Mouse (Mus musculus) MEL (cell line): ENCODE data around the gene Ergic1. TPM values are rescaled to one million over a fixed set of nuclear protein-coding genes. Genes with fewer than 3 reads are reported as not detected.

Source experiments
- DNase-seq: peaks from one replicate; pipeline ENCODE4 v3.0.0; 2011; ENCODE audit warnings: low read depth, low spot score
- H3K27ac ChIP-seq: 2 replicates; pipeline ENCODE4 v1.5.1; 2012; ENCODE audit warnings: low read depth, mild to moderate bottlenecking, control low read depth, low read length, moderate library complexity; ENCODE audit not compliant: control insufficient read depth
- H3K27me3 ChIP-seq, 2 experiments: fragments of 150-350 bp in 1 of 2; sonication (generic) in 1 of 2; 2 replicates each; pipeline ENCODE4 v1.6.1; 2012; ENCODE audit warnings: low read length in 2 of 2, mild to moderate bottlenecking in 2 of 2, improper control_type of control experiment in 1 of 2, moderate library complexity in 1 of 2; ENCODE audit not compliant: insufficient read depth in 2 of 2, control insufficient read depth in 1 of 2
- H3K36me3 ChIP-seq, 2 experiments: 2 replicates each; pipeline ENCODE4 v1.6.1; 2012 to 2014; ENCODE audit warnings: low read length in 2 of 2, improper control_type of control experiment in 1 of 2, inconsistent platforms in 1 of 2, mild to moderate bottlenecking in 1 of 2; ENCODE audit not compliant: insufficient read depth in 2 of 2, control insufficient read depth in 1 of 2
- H3K4me1 ChIP-seq, 2 experiments: fragments of 150-350 bp in 1 of 2; sonication (generic) in 1 of 2; 2 replicates each; pipeline ENCODE4 v1.6.1; 2012; ENCODE audit warnings: low read length in 2 of 2, improper control_type of control experiment in 1 of 2, mild to moderate bottlenecking in 1 of 2; ENCODE audit not compliant: insufficient read depth in 2 of 2, control insufficient read depth in 1 of 2
- H3K4me3 ChIP-seq, 2 experiments: fragments of 150-350 bp in 1 of 2; sonication (generic) in 1 of 2; 2 replicates each; pipeline ENCODE4 v1.5.1; 2012; ENCODE audit warnings: low read depth in 2 of 2, low read length in 2 of 2, mild to moderate bottlenecking in 2 of 2, moderate library complexity in 2 of 2, control low read depth in 1 of 2, improper control_type of control experiment in 1 of 2; ENCODE audit not compliant: control insufficient read depth in 1 of 2, insufficient read depth in 1 of 2
- H3K79me2 ChIP-seq: 2 replicates; pipeline ENCODE4 v1.6.1; 2012; ENCODE audit warnings: mild to moderate bottlenecking, low read length, moderate library complexity; ENCODE audit not compliant: control insufficient read depth, poor library complexity, insufficient read depth
- H3K9ac ChIP-seq: 2 replicates; pipeline ENCODE4 v1.6.1; 2012; ENCODE audit warnings: low read depth, mild to moderate bottlenecking, control low read depth, low read length, moderate library complexity; ENCODE audit not compliant: control insufficient read depth, poor library complexity, severe bottlenecking
- H3K9me3 ChIP-seq: fragments of 150-350 bp; sonication (generic); replicated peaks from 2 replicates; pipeline ENCODE4 v1.6.1; 2012; ENCODE audit warnings: mild to moderate bottlenecking, low read length, improper control_type of control experiment, moderate library complexity; ENCODE audit not compliant: insufficient read depth
- CTCF ChIP-seq, 3 experiments: IDR thresholded peaks in 2 of 3; conservative IDR thresholded peaks in 1 of 3; 2 replicates each; pipeline ENCODE4 v1.5.1; 2011 to 2012; ENCODE audit warnings: low read length in 3 of 3, low read depth in 2 of 3, mild to moderate bottlenecking in 2 of 3, improper control_type of control experiment in 1 of 3, inconsistent platforms in 1 of 3, mixed read lengths in 1 of 3, moderate library complexity in 1 of 3; ENCODE audit not compliant: control insufficient read depth in 1 of 3, insufficient read depth in 1 of 3, poor library complexity in 1 of 3, severe bottlenecking in 1 of 3
- E2F4 ChIP-seq: IDR thresholded peaks from 2 replicates; pipeline ENCODE4 v1.6.1; 2011; ENCODE audit warnings: low read depth, low read length, improper control_type of control experiment, borderline replicate concordance
- ELF1 ChIP-seq: IDR thresholded peaks from 2 replicates; pipeline ENCODE4 v1.6.1; 2014; ENCODE audit warnings: low read depth, mild to moderate bottlenecking, inconsistent platforms, low read length, improper control_type of control experiment, moderate library complexity
- ETS1 ChIP-seq: IDR thresholded peaks from 2 replicates; pipeline ENCODE4 v1.6.1; 2012; ENCODE audit warnings: low read depth, mild to moderate bottlenecking, inconsistent platforms, low read length, improper control_type of control experiment, moderate library complexity
- GABPA ChIP-seq: IDR thresholded peaks from 2 replicates; pipeline ENCODE4 v1.6.1; 2012; ENCODE audit warnings: low read depth, mild to moderate bottlenecking, inconsistent platforms, low read length, improper control_type of control experiment, moderate library complexity
- GATA1 ChIP-seq: IDR thresholded peaks from 2 replicates; pipeline ENCODE4 v1.6.1; 2011; ENCODE audit warnings: low read depth, low read length, improper control_type of control experiment
- HCFC1 ChIP-seq: IDR thresholded peaks from 2 replicates; pipeline ENCODE4 v1.6.1; 2012; ENCODE audit warnings: low read depth, mild to moderate bottlenecking, inconsistent platforms, low read length, improper control_type of control experiment, moderate library complexity
- KAT2A ChIP-seq: conservative IDR thresholded peaks from 2 replicates; pipeline ENCODE4 v1.6.1; 2012; ENCODE audit warnings: low read depth, low read length, improper control_type of control experiment, inconsistent platforms
- MAX ChIP-seq: IDR thresholded peaks from 2 replicates; pipeline ENCODE4 v1.6.1; 2011; ENCODE audit warnings: low read length, improper control_type of control experiment
- MXI1 ChIP-seq: IDR thresholded peaks from 2 replicates; pipeline ENCODE4 v1.6.1; 2011; ENCODE audit warnings: mild to moderate bottlenecking, low read depth, low read length, improper control_type of control experiment
- MYC ChIP-seq: IDR thresholded peaks from 2 replicates; pipeline ENCODE4 v1.6.1; 2011; ENCODE audit warnings: low read depth, mild to moderate bottlenecking, low read length, improper control_type of control experiment, moderate library complexity
- NELFE ChIP-seq: IDR thresholded peaks from 2 replicates; pipeline ENCODE4 v1.6.1; 2011; ENCODE audit warnings: low read depth, low read length, improper control_type of control experiment
- NRF1 ChIP-seq: IDR thresholded peaks from 2 replicates; pipeline ENCODE4 v1.6.1; 2014; ENCODE audit warnings: low read depth, mild to moderate bottlenecking, inconsistent platforms, low read length, improper control_type of control experiment, moderate library complexity; ENCODE audit not compliant: poor library complexity, insufficient read depth, severe bottlenecking
- POLR2A ChIP-seq, 2 experiments: IDR thresholded peaks; 2 replicates each; pipeline ENCODE4 v1.6.1; 2011 to 2012; ENCODE audit warnings: low read length in 2 of 2, mild to moderate bottlenecking in 2 of 2, control low read depth in 1 of 2, improper control_type of control experiment in 1 of 2, low read depth in 1 of 2, moderate library complexity in 1 of 2; ENCODE audit not compliant: control insufficient read depth in 1 of 2, insufficient read depth in 1 of 2, poor library complexity in 1 of 2
- POLR2AphosphoS2 ChIP-seq: IDR thresholded peaks from 2 replicates; pipeline ENCODE4 v1.6.1; 2011; ENCODE audit warnings: low read length, improper control_type of control experiment
- RAD21 ChIP-seq: IDR thresholded peaks from 2 replicates; pipeline ENCODE4 v1.6.1; 2011; ENCODE audit warnings: mild to moderate bottlenecking, low read depth, low read length, improper control_type of control experiment
- TAL1 ChIP-seq: IDR thresholded peaks from 2 replicates; pipeline ENCODE4 v1.6.1; 2012; ENCODE audit warnings: mild to moderate bottlenecking, inconsistent platforms, low read length, moderate library complexity, mixed read lengths
- USF1 ChIP-seq: IDR thresholded peaks from 2 replicates; pipeline ENCODE4 v1.6.1; 2014; ENCODE audit warnings: low read depth, mild to moderate bottlenecking, inconsistent platforms, low read length, improper control_type of control experiment, moderate library complexity
- ZKSCAN1 ChIP-seq: IDR thresholded peaks from 2 replicates; pipeline ENCODE4 v1.6.1; 2012; ENCODE audit warnings: low read depth, mild to moderate bottlenecking, inconsistent platforms, low read length, improper control_type of control experiment, moderate library complexity
- ZMIZ1 ChIP-seq: IDR thresholded peaks from 2 replicates; pipeline ENCODE4 v1.6.1; 2012; ENCODE audit warnings: low read depth, mild to moderate bottlenecking, inconsistent platforms, low read length, improper control_type of control experiment, moderate library complexity
- polyA plus RNA-seq, 2 experiments: library from polyadenylated mRNA; stranded (reverse) in 1 of 2; unstranded in 1 of 2; fragments of >175 nt in 1 of 2; fragments of >200 nt in 1 of 2; gene quantifications; 2 replicates each; pipeline versions ENCODE4 v1.2.1 to v1.2.4; 2012; ENCODE audit warnings: low replicate concordance in 2 of 2, low read depth in 1 of 2; ENCODE audit not compliant: insufficient read length in 2 of 2, insufficient read depth in 1 of 2, missing spikeins in 1 of 2
- total RNA-seq: library from RNA; depleted of rRNA; stranded (reverse); fragments of 300-350 nt; gene quantifications from 2 replicates; pipeline ENCODE4 v1.2.3, GENCODE M21; 2012

The Ergic1 gene
- total and polyA plus RNA-seq, 3 experiments = 78.5 to 730 (median 95.6) TPM

GRCm38 (mm10) chr17:26582297-26582696, 21.0 kb downstream of the Ergic1 start:
- H3K4me3 ChIP-seq = no peak overlapping the region
- H3K9ac ChIP-seq = no peak overlapping the region
- DNase-seq = no peak
- H3K9me3 ChIP-seq = no peaks in the 10 kb centered on the region
- H3K27ac ChIP-seq = no peak overlapping the region
- no peaks in the 10 kb centered on the region for H3K4me1 ChIP-seq
- no peaks in the 10 kb centered on the region for H3K27me3 ChIP-seq
- H3K79me2 ChIP-seq = no peaks in the 10 kb centered on the region
- no peaks in the 10 kb centered on the region for H3K36me3 ChIP-seq
- TF ChIP-seq MAX (no peak), USF1 (no peak)

GRCm38 (mm10) chr17:26583056-26583455, 21.8 kb downstream of the Ergic1 start:
- TF ChIP-seq KAT2A (no peak), ELF1 (no peak), USF1 (no peak), GATA1 (no peak), NELFE (no peak), RAD21 (no peak), POLR2A (IDR thresholded peaks at IDR 0.05; ENCODE audit: control insufficient read depth in 1 of 2, insufficient read depth in 1 of 2, low read depth in 1 of 2, low read length in 2 of 2, poor library complexity in 1 of 2) (no peak), GABPA (no peak), MXI1 (no peak), ETS1 (no peak)
- Histone ChIP-seq H3K9ac (no peak overlapping the region), H3K4me1 (no peaks in the 10 kb centered on the region), H3K9me3 (no peaks in the 10 kb centered on the region), H3K4me3 (no peak overlapping the region), H3K27me3 (no peaks in the 10 kb centered on the region), H3K36me3 (no peaks in the 10 kb centered on the region), H3K27ac (no peak overlapping the region), H3K79me2 (no peaks in the 10 kb centered on the region)
- DNase-seq = no peak

GRCm38 (mm10) chr17:26583606-26584005, 22.3 kb downstream of the Ergic1 start:
- no peak for DNase-seq
- H3K27ac ChIP-seq = no peak overlapping the region
- H3K9ac ChIP-seq = no peak overlapping the region
- TF ChIP-seq GABPA = no peak
- TF ChIP-seq ETS1 = no peak
- TF ChIP-seq HCFC1 = no peak
- TF ChIP-seq ZKSCAN1 = no peak
- TF ChIP-seq POLR2AphosphoS2 = no peak
- no peak for TF ChIP-seq TAL1
- TF ChIP-seq ZMIZ1 = no peak
- TF ChIP-seq CTCF (IDR thresholded peaks at IDR 0.05 in 2 of 3, conservative IDR thresholded peaks at IDR 0.05 in 1 of 3; ENCODE audit: control insufficient read depth in 1 of 3, insufficient read depth in 1 of 3, low read depth in 2 of 3, low read length in 3 of 3, poor library complexity in 1 of 3, severe bottlenecking in 1 of 3) = no peak
- TF ChIP-seq E2F4 = no peak
- TF ChIP-seq GATA1 = no peak
- TF ChIP-seq RAD21 = no peak
- TF ChIP-seq NRF1 = no peak
- no peak for TF ChIP-seq MYC
- H3K4me3 ChIP-seq = no peak overlapping the region
- H3K36me3 ChIP-seq = no peaks in the 10 kb centered on the region
- H3K4me1 ChIP-seq = no peaks in the 10 kb centered on the region
- H3K79me2 ChIP-seq = no peaks in the 10 kb centered on the region
- H3K27me3 ChIP-seq = no peaks in the 10 kb centered on the region
- H3K9me3 ChIP-seq = no peaks in the 10 kb centered on the region
